Mouse (Mus musculus) C2C12 (cell line): Measurements from ENCODE around the gene Zfp507. TPM values are rescaled to one million over a fixed set of nuclear protein-coding genes. Genes with fewer than 3 reads are reported as not detected.
A peak's percentile ranks its signal among the peaks of the same experiment; 100 is the strongest.

ENCODE experiments used
- H3K27me3 ChIP-seq: one replicate; pipeline ENCODE4 v1.6.1; 2011; ENCODE audit not compliant: control insufficient read depth, insufficient read depth, insufficient read length
- H3K36me3 ChIP-seq: one replicate; pipeline ENCODE4 v1.6.1; 2011; ENCODE audit not compliant: control insufficient read depth, insufficient read depth
- H3K4me3 ChIP-seq: one replicate; pipeline ENCODE4 v1.5.1; 2011; ENCODE audit warnings: mild to moderate bottlenecking, control low read depth; ENCODE audit not compliant: poor library complexity, insufficient read depth, severe bottlenecking
- H3K79me2 ChIP-seq: one replicate; pipeline ENCODE4 v1.6.1; 2011; ENCODE audit not compliant: control insufficient read depth, insufficient read depth
- H3K79me3 ChIP-seq: one replicate; pipeline ENCODE4 v1.6.1; 2011; ENCODE audit warnings: low read depth, control low read depth
- H3ac ChIP-seq: one replicate; pipeline ENCODE3; 2011; ENCODE audit warnings: low read depth; ENCODE audit not compliant: control insufficient read depth, insufficient read length
- CEBPB ChIP-seq: IDR thresholded peaks from one replicate; pipeline ENCODE4 v1.6.1; 2011; ENCODE audit warnings: low read depth, mild to moderate bottlenecking, control low read depth, moderate library complexity
- CTCF ChIP-seq: IDR thresholded peaks from one replicate; pipeline ENCODE4 v1.5.1; 2011; ENCODE audit not compliant: control insufficient read depth, insufficient read depth, insufficient read length
- FOSL1 ChIP-seq: IDR thresholded peaks from one replicate; pipeline ENCODE4 v1.8.0; 2011; ENCODE audit warnings: mild to moderate bottlenecking, low read length; ENCODE audit not compliant: poor library complexity, insufficient read depth, severe bottlenecking
- MAX ChIP-seq: IDR thresholded peaks from one replicate; pipeline ENCODE4 v1.6.1; 2011; ENCODE audit warnings: mild to moderate bottlenecking, control low read depth
- MYOD1 ChIP-seq: IDR thresholded peaks from one replicate; pipeline ENCODE4 v1.6.1; 2011; ENCODE audit warnings: low read depth; ENCODE audit not compliant: control insufficient read depth, insufficient read length
- MYOG ChIP-seq: IDR thresholded peaks from one replicate; pipeline ENCODE4 v1.6.1; 2011; ENCODE audit not compliant: control insufficient read depth, insufficient read length; ENCODE audit errors: extremely low read depth
- USF1 ChIP-seq: IDR thresholded peaks from one replicate; pipeline ENCODE4 v1.6.1; 2011; ENCODE audit warnings: low read depth, mild to moderate bottlenecking, control low read depth, moderate library complexity
- polyA plus RNA-seq: library from polyadenylated mRNA; unstranded; fragments of >200 nt; fragmentation: generic; extraction: Trizol; gene quantifications from one replicate; pipeline ENCODE4 v1.2.1, GENCODE M21; 2012; ENCODE audit warnings: missing spikeins

Zfp507 gene
- polyA plus RNA-seq, 1 experiment: 7.9 TPM

GRCm38 (mm10) chr7:35744771-35745170 lies 58.0 kb downstream of the Zfp507 start:
- Histone ChIP-seq H3K36me3 (peaks cover 27% of the 10 kb centered on the region), H3ac (peak overlapping the region; percentile 12), H3K79me2 (no peaks in the 10 kb centered on the region), H3K79me3 (no peaks in the 10 kb centered on the region), H3K4me3 (no peak overlapping the region), H3K27me3 (no peaks in the 10 kb centered on the region)
- TF ChIP-seq MAX: no peak
- no peak for TF ChIP-seq MYOG
- no peak for TF ChIP-seq FOSL1
- no peak for TF ChIP-seq USF1
- no peak for TF ChIP-seq CEBPB
- TF ChIP-seq MYOD1: no peak
- TF ChIP-seq CTCF: no peak

GRCm38 (mm10) chr7:35742310-35742709 lies 60.5 kb downstream of the Zfp507 start:
- no peaks in the 10 kb centered on the region for H3K79me2 ChIP-seq
- no peak overlapping the region for H3K4me3 ChIP-seq
- H3ac ChIP-seq: no peak overlapping the region
- H3K27me3 ChIP-seq: no peaks in the 10 kb centered on the region
- H3K36me3 ChIP-seq: peaks cover 15% of the 10 kb centered on the region
- TF ChIP-seq CEBPB (no peak), CTCF (no peak), MYOG (no peak), MAX (no peak)
- no peaks in the 10 kb centered on the region for H3K79me3 ChIP-seq

DNA sequence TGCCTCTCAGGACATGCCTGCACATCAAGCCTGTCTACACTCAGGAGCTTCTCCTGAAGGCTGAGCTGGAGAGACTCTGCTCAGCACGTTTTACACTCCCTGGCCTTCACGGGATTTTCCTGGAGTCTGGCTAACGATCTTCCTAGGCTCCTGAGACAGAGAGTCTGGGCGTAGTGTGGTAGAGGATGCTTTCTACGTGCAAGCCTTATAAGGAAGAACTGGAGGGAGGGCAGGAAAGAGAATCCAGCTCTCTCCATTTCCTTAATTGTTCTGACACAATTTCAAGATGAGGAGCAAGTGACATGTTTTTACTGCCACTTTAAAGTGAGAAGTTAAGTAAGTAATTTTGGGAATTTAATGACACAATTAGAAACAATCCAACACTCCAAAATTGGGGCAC lies 60.9 kb downstream of the Zfp507 start:
- no peaks in the 10 kb centered on the region for H3K79me3 ChIP-seq
- H3K79me2 ChIP-seq: no peaks in the 10 kb centered on the region
- H3K4me3 ChIP-seq: no peak overlapping the region
- no peak for TF ChIP-seq USF1
- no peak for TF ChIP-seq CEBPB
- no peak for TF ChIP-seq FOSL1
- no peak for TF ChIP-seq MYOG
- no peak for TF ChIP-seq MAX
- no peak for TF ChIP-seq CTCF
- H3K27me3 ChIP-seq: no peaks in the 10 kb centered on the region
- H3ac ChIP-seq: no peak overlapping the region
- peaks cover 15% of the 10 kb centered on the region for H3K36me3 ChIP-seq

DNA sequence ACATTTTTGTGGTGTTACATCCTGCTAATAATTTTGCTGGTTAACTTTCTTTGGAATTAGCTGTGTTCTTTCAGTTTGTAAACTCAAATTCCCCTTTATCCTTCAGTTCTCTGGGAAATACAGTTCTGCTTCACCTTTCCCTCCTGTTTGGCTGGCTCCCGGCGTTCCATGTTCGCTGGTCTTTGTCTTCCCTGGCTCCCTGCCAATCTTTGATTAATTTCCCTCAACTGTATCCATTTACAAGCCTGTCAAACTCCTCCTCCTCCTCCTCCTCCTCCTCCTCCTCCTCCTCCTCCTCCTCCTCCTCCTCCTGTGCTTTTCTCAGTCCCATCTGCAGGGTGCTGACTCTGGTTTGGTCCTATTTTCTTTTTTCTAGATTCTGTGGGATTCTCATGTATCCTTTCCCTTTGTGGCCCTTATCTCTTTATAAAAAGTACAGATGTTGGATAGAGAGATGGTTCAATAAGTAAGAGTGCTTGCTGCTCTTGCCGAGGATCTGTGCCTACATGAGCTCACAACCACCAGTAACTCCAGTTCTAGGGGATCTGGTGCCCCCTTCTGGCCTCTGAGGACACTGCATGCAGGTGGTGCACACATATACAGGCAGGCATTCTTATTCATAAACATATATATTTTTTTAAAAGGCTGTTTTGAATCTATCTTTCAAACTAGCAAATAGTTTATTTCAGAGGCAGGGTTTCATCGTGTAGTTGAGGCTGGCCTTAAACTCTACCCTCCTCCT lies 62.1 kb downstream of the Zfp507 start:
- Histone ChIP-seq H3K4me3 (no peak overlapping the region), H3ac (no peak overlapping the region), H3K27me3 (no peaks in the 10 kb centered on the region), H3K79me3 (no peaks in the 10 kb centered on the region), H3K79me2 (no peaks in the 10 kb centered on the region), H3K36me3 (peaks cover 10% of the 10 kb centered on the region)
- TF ChIP-seq CTCF (peak; percentile 12), MYOD1 (no peak), MYOG (no peak), USF1 (no peak), FOSL1 (no peak), MAX (no peak)

- H3K36me3 ChIP-seq: peaks cover 8% of the 10 kb centered on the region
- TF ChIP-seq FOSL1 (no peak), MYOD1 (no peak), CTCF (no peak), MYOG (no peak), USF1 (no peak), CEBPB (no peak), MAX (no peak)
- no peak overlapping the region for H3ac ChIP-seq
- no peaks in the 10 kb centered on the region for H3K27me3 ChIP-seq
- no peaks in the 10 kb centered on the region for H3K79me2 ChIP-seq
- no peaks in the 10 kb centered on the region for H3K79me3 ChIP-seq
- no peak overlapping the region for H3K4me3 ChIP-seq
Observed at GRCm38 (mm10) chr7:35738871-35739270, 63.9 kb downstream of the Zfp507 start.
